Mouse (Mus musculus) MEL (cell line): ENCODE results near the gene Myo18a.

Experiments
- CTCF ChIP-seq, 3 experiments: IDR thresholded peaks in 2 of 3; conservative IDR thresholded peaks in 1 of 3; 2 replicates each; pipeline ENCODE4 v1.5.1; 2011 to 2012; ENCODE audit warnings: low read length in 3 of 3, low read depth in 2 of 3, mild to moderate bottlenecking in 2 of 3, improper control_type of control experiment in 1 of 3, inconsistent platforms in 1 of 3, mixed read lengths in 1 of 3, moderate library complexity in 1 of 3; ENCODE audit not compliant: control insufficient read depth in 1 of 3, insufficient read depth in 1 of 3, poor library complexity in 1 of 3, severe bottlenecking in 1 of 3
- EP300 ChIP-seq, 2 experiments: IDR thresholded peaks; 2 replicates each; pipeline ENCODE4 v1.6.1; 2011; ENCODE audit warnings: improper control_type of control experiment in 2 of 2, low read length in 2 of 2, low read depth in 1 of 2, mild to moderate bottlenecking in 1 of 2
- MAFK ChIP-seq: IDR thresholded peaks from 2 replicates; pipeline ENCODE4 v1.6.1; 2011; ENCODE audit warnings: low read depth, mild to moderate bottlenecking, low read length, improper control_type of control experiment, borderline replicate concordance
- MAX ChIP-seq: IDR thresholded peaks from 2 replicates; pipeline ENCODE4 v1.6.1; 2011; ENCODE audit warnings: low read length, improper control_type of control experiment
- MAZ ChIP-seq: IDR thresholded peaks from 2 replicates; pipeline ENCODE4 v1.6.1; 2012; ENCODE audit warnings: low read depth, mild to moderate bottlenecking, inconsistent platforms, low read length, improper control_type of control experiment
- MYB ChIP-seq: IDR thresholded peaks from 2 replicates; pipeline ENCODE4 v1.6.1; 2011; ENCODE audit warnings: mild to moderate bottlenecking, low read depth, low read length, improper control_type of control experiment
- MYC ChIP-seq: IDR thresholded peaks from 2 replicates; pipeline ENCODE4 v1.6.1; 2011; ENCODE audit warnings: low read depth, mild to moderate bottlenecking, low read length, improper control_type of control experiment, moderate library complexity
- NRF1 ChIP-seq: IDR thresholded peaks from 2 replicates; pipeline ENCODE4 v1.6.1; 2014; ENCODE audit warnings: low read depth, mild to moderate bottlenecking, inconsistent platforms, low read length, improper control_type of control experiment, moderate library complexity; ENCODE audit not compliant: poor library complexity, insufficient read depth, severe bottlenecking
- POLR2A ChIP-seq, 2 experiments: IDR thresholded peaks; 2 replicates each; pipeline ENCODE4 v1.6.1; 2011 to 2012; ENCODE audit warnings: low read length in 2 of 2, mild to moderate bottlenecking in 2 of 2, control low read depth in 1 of 2, improper control_type of control experiment in 1 of 2, low read depth in 1 of 2, moderate library complexity in 1 of 2; ENCODE audit not compliant: control insufficient read depth in 1 of 2, insufficient read depth in 1 of 2, poor library complexity in 1 of 2
- POLR2AphosphoS2 ChIP-seq: IDR thresholded peaks from 2 replicates; pipeline ENCODE4 v1.6.1; 2011; ENCODE audit warnings: low read length, improper control_type of control experiment
- USF2 ChIP-seq, 2 experiments: IDR thresholded peaks; 2 replicates each; pipeline ENCODE4 v1.6.1; 2011 to 2012; ENCODE audit warnings: improper control_type of control experiment in 2 of 2, low read length in 2 of 2, borderline replicate concordance in 1 of 2, inconsistent platforms in 1 of 2, low read depth in 1 of 2, mild to moderate bottlenecking in 1 of 2; ENCODE audit not compliant: insufficient read depth in 1 of 2
- ZMIZ1 ChIP-seq: IDR thresholded peaks from 2 replicates; pipeline ENCODE4 v1.6.1; 2012; ENCODE audit warnings: low read depth, mild to moderate bottlenecking, inconsistent platforms, low read length, improper control_type of control experiment, moderate library complexity

DNA sequence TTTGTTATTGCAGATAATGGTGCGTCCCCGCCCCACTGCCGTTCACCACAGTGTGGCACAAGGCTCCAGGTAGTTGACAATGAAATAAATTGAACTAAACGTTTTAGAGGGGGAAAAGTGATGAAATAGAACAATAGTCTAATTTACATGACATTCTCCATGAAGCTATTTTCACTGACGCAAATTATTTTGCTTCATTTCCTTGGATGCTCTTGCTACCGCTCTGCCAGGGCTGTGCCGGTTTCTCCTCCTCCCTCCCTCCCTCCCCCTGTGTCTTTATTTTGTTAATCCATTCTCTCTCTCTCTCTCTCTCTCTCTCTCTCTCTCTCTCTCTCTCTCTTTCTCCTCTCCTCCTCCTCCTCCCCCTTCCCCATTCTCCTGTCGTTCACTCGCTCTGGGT is 95.5 kb downstream of the Myo18a start:
- TF ChIP-seq CTCF (IDR thresholded peaks at IDR 0.05 in 2 of 3, conservative IDR thresholded peaks at IDR 0.05 in 1 of 3; ENCODE audit: control insufficient read depth in 1 of 3, insufficient read depth in 1 of 3, low read depth in 2 of 3, low read length in 3 of 3, poor library complexity in 1 of 3, severe bottlenecking in 1 of 3) (no peak), ZMIZ1 (no peak), MAX (no peak), USF2 (IDR thresholded peaks at IDR 0.05; ENCODE audit: borderline replicate concordance in 1 of 2, insufficient read depth in 1 of 2, low read depth in 1 of 2, low read length in 2 of 2) (no peak), NRF1 (no peak), POLR2AphosphoS2 (no peak), POLR2A (IDR thresholded peaks at IDR 0.05; ENCODE audit: control insufficient read depth in 1 of 2, insufficient read depth in 1 of 2, low read depth in 1 of 2, low read length in 2 of 2, poor library complexity in 1 of 2) (no peak), EP300 (IDR thresholded peaks at IDR 0.05; ENCODE audit: low read depth in 1 of 2, low read length in 2 of 2) (no peak), MYC (no peak), MAFK (no peak), MYB (no peak), MAZ (no peak)
